Mouse (Mus musculus) heart, postnatal 0 days (tissue): ENCODE results near the gene Fam205a4.
"Not testable (repeated sequence)": the region's sequence is repeated elsewhere in the genome, so short reads cannot be mapped to it uniquely, and the experiment has no call there.

Experiments
- CTCF ChIP-seq: IDR thresholded peaks from 2 replicates; pipeline ENCODE4 v1.5.1; 2016; ENCODE audit warnings: antibody characterized with exemption, control low read depth, low read depth
- EP300 ChIP-seq: IDR thresholded peaks from 2 replicates; pipeline ENCODE4 v1.6.1; 2016; ENCODE audit warnings: antibody characterized with exemption, low read depth

DNA sequence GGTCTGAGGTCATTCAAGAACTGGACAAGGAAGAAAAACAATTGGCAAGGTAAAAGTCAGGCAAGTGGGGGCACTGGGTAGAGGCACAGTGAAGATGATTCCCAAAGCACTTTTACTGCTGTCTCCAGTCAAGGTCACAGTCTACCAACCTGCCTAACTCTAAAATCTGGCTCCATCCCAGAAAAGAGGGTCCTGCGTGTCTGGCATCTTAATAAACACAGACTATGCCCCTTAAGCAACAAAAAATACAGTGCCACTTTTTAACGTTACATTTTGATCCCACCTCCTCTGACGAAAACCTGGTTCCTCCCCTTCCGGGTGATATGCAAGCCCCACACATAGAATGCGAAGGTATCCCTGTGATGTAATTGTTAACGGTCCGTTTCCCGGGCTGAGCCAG, 24.6 kb upstream of the Fam205a4 start, which contains the start of gene Gm20878:
- not testable (repeated sequence) for TF ChIP-seq CTCF, EP300
